Mouse (Mus musculus): ENCODE measurements around the gene Phex.

DNA sequence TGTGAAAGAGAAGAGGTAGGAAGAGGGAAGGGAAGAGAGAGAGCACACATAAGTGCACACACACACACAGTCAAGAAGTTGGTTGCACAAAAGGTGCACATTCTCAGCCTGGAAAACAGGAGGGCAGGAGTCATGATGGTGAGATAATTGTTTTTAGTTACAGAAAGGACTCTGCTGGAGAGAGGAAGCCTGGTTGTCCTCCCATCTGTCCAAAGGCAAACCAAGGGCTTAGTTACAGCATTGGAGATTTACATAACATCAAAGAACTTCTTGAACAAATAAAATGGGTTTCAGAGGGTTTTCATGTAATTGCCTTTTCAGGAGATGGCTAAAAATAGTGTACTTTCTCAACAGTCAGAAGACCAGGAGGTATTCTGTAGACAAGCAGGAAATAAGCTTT lies 270.4 kb downstream of the Phex start:
- no peak for TF ChIP-seq CTCF (IDR thresholded peaks at IDR 0.05; ENCODE audit: extremely low read depth, insufficient read depth, insufficient read length, insufficient replicate concordance)
- no peak for TF ChIP-seq POLR2A (IDR thresholded peaks at IDR 0.05; ENCODE audit: low read depth, low read length)

Measured in spleen, adult 2 months (tissue).